Mouse (Mus musculus) testis, adult 2 months (tissue): ENCODE measurements at regions not wholly inside any gene's neighbourhood (a gene's known extent, or its start where the extent isn't known, plus 50 kb on each side); places are given as distances from the start of the nearest gene placed in this dataset.

ENCODE experiments used
- H3K27ac ChIP-seq: fragments of 200-500 bp; 2 replicates; pipeline ENCODE4 v1.5.1; 2012; ENCODE audit warnings: low read depth, low read length; ENCODE audit not compliant: control insufficient read depth, insufficient read depth
- H3K27me3 ChIP-seq: fragments of 200-500 bp; 2 replicates; pipeline ENCODE4 v1.6.1; 2012; ENCODE audit warnings: mild to moderate bottlenecking, low read length, moderate library complexity; ENCODE audit not compliant: control insufficient read depth, insufficient read depth
- H3K36me3 ChIP-seq: fragments of 200-500 bp; 2 replicates; pipeline ENCODE4 v1.6.1; 2012; ENCODE audit warnings: mild to moderate bottlenecking, low read length; ENCODE audit not compliant: control insufficient read depth, insufficient read depth
- H3K4me1 ChIP-seq: fragments of 200-500 bp; 2 replicates; pipeline ENCODE4 v1.6.1; 2012; ENCODE audit warnings: low read length; ENCODE audit not compliant: control insufficient read depth, insufficient read depth
- H3K4me3 ChIP-seq: fragments of 200-500 bp; 2 replicates; pipeline ENCODE4 v1.5.1; 2012; ENCODE audit warnings: low read depth, mild to moderate bottlenecking, low read length, moderate library complexity, mixed read lengths; ENCODE audit not compliant: control insufficient read depth
- CTCF ChIP-seq: fragments of 200-500 bp; IDR thresholded peaks from 2 replicates; pipeline ENCODE4 v1.5.1; 2012; ENCODE audit warnings: low read depth, mild to moderate bottlenecking, inconsistent platforms, low read length, moderate library complexity; ENCODE audit not compliant: control insufficient read depth, insufficient read depth, insufficient replicate concordance
- POLR2A ChIP-seq: fragments of 200-500 bp; IDR thresholded peaks from 2 replicates; pipeline ENCODE4 v1.6.1; 2012; ENCODE audit warnings: low read depth, mild to moderate bottlenecking, inconsistent platforms, low read length, moderate library complexity; ENCODE audit not compliant: control insufficient read depth

DNA sequence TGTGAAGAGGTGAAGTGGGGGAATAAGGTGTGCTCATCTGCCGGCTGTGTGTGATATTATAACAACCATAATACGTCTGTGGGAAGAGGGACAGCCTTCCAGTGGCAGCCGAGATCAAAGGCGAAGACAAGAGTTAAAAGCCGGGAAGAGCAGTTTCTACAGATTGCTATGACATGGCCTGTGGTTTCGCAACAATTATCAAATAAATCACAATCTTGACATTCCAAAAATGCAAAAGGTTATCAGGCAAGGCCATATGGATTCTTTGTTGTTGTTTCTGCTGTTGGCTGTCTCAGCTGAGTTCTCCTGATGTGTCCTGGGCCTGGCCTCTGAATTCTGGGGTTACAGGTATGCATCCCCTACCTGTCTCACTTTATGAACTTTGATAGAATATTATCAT is 235.9 kb downstream of the Hhipl2 start:
- Histone ChIP-seq H3K36me3 (no peaks in the 10 kb centered on the region), H3K27me3 (no peaks in the 10 kb centered on the region), H3K4me1 (no peaks in the 10 kb centered on the region), H3K4me3 (no peak overlapping the region), H3K27ac (no peak overlapping the region)
- TF ChIP-seq CTCF (no peak), POLR2A (no peak)

GRCm38 (mm10) chr1:183657043-183657442 is 239.0 kb downstream of the Hhipl2 start:
- Histone ChIP-seq H3K4me1 (no peaks in the 10 kb centered on the region), H3K27me3 (no peaks in the 10 kb centered on the region), H3K27ac (no peak overlapping the region), H3K36me3 (no peaks in the 10 kb centered on the region), H3K4me3 (no peak overlapping the region)
- TF ChIP-seq POLR2A (no peak), CTCF (peak; percentile 92)

- Histone ChIP-seq H3K4me3 (no peak overlapping the region), H3K27ac (no peak overlapping the region), H3K27me3 (no peaks in the 10 kb centered on the region), H3K4me1 (no peaks in the 10 kb centered on the region), H3K36me3 (no peaks in the 10 kb centered on the region)
- TF ChIP-seq CTCF: no peak
- TF ChIP-seq POLR2A: no peak
Measured at GRCm38 (mm10) chr1:183660541-183660940, 242.5 kb downstream of the Hhipl2 start.

DNA sequence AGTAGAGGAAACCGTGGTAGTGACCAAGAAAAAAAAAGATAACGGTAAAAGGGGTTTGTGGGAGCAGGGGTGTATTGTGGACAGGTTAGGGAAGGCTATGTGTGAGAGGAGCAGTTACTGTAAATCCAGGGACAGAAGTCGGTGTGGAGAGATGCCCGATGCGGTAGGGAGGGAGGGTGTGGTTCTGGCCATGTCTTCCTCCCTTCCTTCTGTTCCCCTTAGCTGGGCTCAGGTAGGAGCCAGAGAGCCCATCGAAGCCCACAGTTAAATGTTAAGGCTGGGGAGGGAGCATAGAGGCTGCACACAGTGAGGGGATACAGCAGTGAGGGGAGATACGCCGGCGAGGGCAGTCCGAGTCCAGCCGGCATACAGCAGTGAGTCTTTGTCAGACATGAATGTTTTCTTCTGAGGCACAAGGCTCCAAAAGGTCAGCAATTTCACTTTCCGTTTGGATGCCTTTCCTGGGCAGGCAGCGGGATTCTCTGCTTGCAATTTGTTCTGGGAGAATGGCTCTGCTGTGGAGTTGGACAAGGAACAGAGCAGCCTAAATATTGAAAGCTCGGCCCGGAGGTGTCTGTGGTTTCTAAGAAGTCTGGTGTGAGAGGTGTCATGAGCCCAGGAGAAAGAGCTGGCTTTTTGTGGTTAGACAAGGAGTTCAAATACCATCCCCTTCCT is 244.5 kb downstream of the Hhipl2 start:
- Histone ChIP-seq H3K27ac (no peak overlapping the region), H3K36me3 (no peaks in the 10 kb centered on the region), H3K4me1 (no peaks in the 10 kb centered on the region), H3K4me3 (no peak overlapping the region), H3K27me3 (no peaks in the 10 kb centered on the region)
- TF ChIP-seq POLR2A (no peak), CTCF (no peak)

- H3K27ac ChIP-seq: no peak overlapping the region
- no peaks in the 10 kb centered on the region for H3K36me3 ChIP-seq
- no peaks in the 10 kb centered on the region for H3K27me3 ChIP-seq
- H3K4me3 ChIP-seq: no peak overlapping the region
- TF ChIP-seq CTCF: no peak
- TF ChIP-seq POLR2A: no peak
- H3K4me1 ChIP-seq: no peaks in the 10 kb centered on the region; the same call in none of the 2 replicates
Measured at GRCm38 (mm10) chr1:183669271-183669670, 251.3 kb downstream of the Hhipl2 start.

DNA sequence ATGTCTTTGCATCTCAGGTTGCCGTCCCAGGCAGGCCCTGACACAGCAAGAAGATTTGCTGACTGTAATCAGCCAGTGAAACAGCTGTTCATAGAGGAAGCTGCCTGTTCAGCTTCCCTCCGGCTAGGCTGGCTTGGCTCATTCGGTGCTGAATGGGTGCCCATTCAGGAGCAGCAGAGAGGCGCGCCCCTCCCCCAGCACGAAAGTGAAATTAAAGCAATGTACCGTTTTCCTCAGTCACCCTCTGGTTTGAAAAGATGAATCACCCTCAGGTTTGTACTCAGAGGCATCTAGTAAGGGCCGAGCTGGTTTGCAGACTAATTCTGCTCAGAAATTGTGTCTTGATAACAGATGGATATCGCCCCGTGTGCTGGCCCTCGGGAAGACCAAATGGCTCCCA is 251.7 kb downstream of the Hhipl2 start:
- Histone ChIP-seq H3K27ac (no peak overlapping the region), H3K36me3 (no peaks in the 10 kb centered on the region), H3K27me3 (no peaks in the 10 kb centered on the region), H3K4me1 (no peaks in the 10 kb centered on the region; the same call in none of the 2 replicates), H3K4me3 (peak overlapping the region; percentile 11; the same call in 1 of the 2 replicates)
- no peak for TF ChIP-seq POLR2A
- TF ChIP-seq CTCF: no peak

- H3K27ac ChIP-seq: no peak overlapping the region
- H3K27me3 ChIP-seq: no peaks in the 10 kb centered on the region
- H3K4me1 ChIP-seq: no peaks in the 10 kb centered on the region; the same call in none of the 2 replicates
- H3K4me3 ChIP-seq: no peak overlapping the region
- TF ChIP-seq POLR2A: no peak
- no peak for TF ChIP-seq CTCF
- H3K36me3 ChIP-seq: no peaks in the 10 kb centered on the region
Measured at GRCm38 (mm10) chr1:183670542-183670941, 252.5 kb downstream of the Hhipl2 start.
